Mouse (Mus musculus): ENCODE results near the gene Ppp3r2.

Gene Ppp3r2

GRCm38 (mm10) chr4:49681812-49682211 lies at the start of gene Ppp3r2:
Ppp3r2 (minus strand) TSS chr4:49682024.
- DNase-seq (ENCODE audit: low read depth, low spot score), result no peak

GRCm38 (mm10) chr4:49729326-49729725 lies 47.5 kb upstream of the Ppp3r2 start:
- no peak for DNase-seq (ENCODE audit: low read depth, low spot score)

- no peak for DNase-seq (ENCODE audit: low read depth, low spot score)
Observed at GRCm38 (mm10) chr4:49723908-49724307, 42.1 kb upstream of the Ppp3r2 start.

- DNase-seq (ENCODE audit: low read depth, low spot score), result no peak
Observed at GRCm38 (mm10) chr4:49691405-49692194, 9.8 kb upstream of the Ppp3r2 start.

- DNase-seq (ENCODE audit: low read depth, low spot score), result peak; percentile 54
Observed at GRCm38 (mm10) chr4:49688594-49689288, 6.9 kb upstream of the Ppp3r2 start.

- DNase-seq (ENCODE audit: low read depth, low spot score), result no peak
Observed at GRCm38 (mm10) chr4:49680171-49680875, 1.5 kb downstream of the Ppp3r2 start.

GRCm38 (mm10) chr4:49676790-49677189 lies 5.0 kb downstream of the Ppp3r2 start:
- no peak for DNase-seq (ENCODE audit: low read depth, low spot score)

- DNase-seq (ENCODE audit: low read depth, low spot score), result no peak
Observed at GRCm38 (mm10) chr4:49676071-49676470, 5.8 kb downstream of the Ppp3r2 start.

- no peak for DNase-seq (ENCODE audit: low read depth, low spot score)
Observed at GRCm38 (mm10) chr4:49664850-49665249, 17.0 kb downstream of the Ppp3r2 start.

- no peak for DNase-seq (ENCODE audit: low read depth, low spot score)
Observed at GRCm38 (mm10) chr4:49662231-49662630, 19.6 kb downstream of the Ppp3r2 start.

GRCm38 (mm10) chr4:49661664-49662063 lies 20.2 kb downstream of the Ppp3r2 start:
- no peak for DNase-seq (ENCODE audit: low read depth, low spot score)

- no peak for DNase-seq (ENCODE audit: low read depth, low spot score)
Observed at GRCm38 (mm10) chr4:49659421-49659820, 22.4 kb downstream of the Ppp3r2 start.

GRCm38 (mm10) chr4:49639913-49640312 lies 41.9 kb downstream of the Ppp3r2 start:
- DNase-seq (ENCODE audit: low read depth, low spot score), result no peak

GRCm38 (mm10) chr4:49637821-49638220 lies 44.0 kb downstream of the Ppp3r2 start:
- no peak for DNase-seq (ENCODE audit: low read depth, low spot score)

- no peak for DNase-seq (ENCODE audit: low read depth, low spot score)
Observed at GRCm38 (mm10) chr4:49632139-49632481, 49.7 kb downstream of the Ppp3r2 start.

GRCm38 (mm10) chr4:49631319-49632138 lies 50.3 kb downstream of the Ppp3r2 start, which contains the start of gene Rnf20:
Rnf20 (plus strand) TSS chr4:49632006.
- peak; percentile 98 for DNase-seq (ENCODE audit: low read depth, low spot score)

- DNase-seq (ENCODE audit: low read depth, low spot score), result no peak
Observed at GRCm38 (mm10) chr4:49628941-49629340, 52.9 kb downstream of the Ppp3r2 start.
